Mouse (Mus musculus): Measurements from ENCODE around the gene Alox8. TPM values are rescaled to one million over a fixed set of nuclear protein-coding genes. Genes with fewer than 3 reads are reported as not detected.

Alox8 gene
- polyA plus RNA-seq, 1 experiment from 2014 or later, result 0.43 TPM

DNA sequence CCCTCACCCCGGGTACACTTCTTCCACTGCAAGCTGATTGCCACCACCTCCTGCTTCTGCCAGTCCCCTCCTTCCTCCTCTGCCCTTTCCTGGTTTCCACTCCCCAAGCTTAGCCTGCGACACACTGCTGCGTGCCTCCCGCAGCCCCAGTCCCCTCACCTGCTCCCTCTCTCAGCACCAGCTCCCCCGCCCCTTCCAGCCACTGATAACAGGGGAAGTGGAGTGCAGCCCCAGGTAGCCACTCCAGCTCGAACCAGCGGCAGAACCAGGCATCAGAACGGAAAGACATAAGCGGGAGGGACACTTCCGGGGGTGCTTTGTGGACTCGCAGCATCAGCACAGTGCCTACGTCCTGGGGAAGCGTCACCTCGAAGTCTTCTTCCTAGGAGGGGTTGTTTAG lies 449 bp downstream of the Alox8 start:
- 4% methylated on average over 14 of the region's 14 CpGs for WGBS
- H3K9ac ChIP-seq (replicated peaks; ENCODE audit: low read depth, low read length), result no peak overlapping the region; the same call in 1 of the 2 replicates
- no peak for ATAC-seq (ENCODE audit: low read depth)
- peak overlapping the region; percentile 33; the same call in 1 of the 2 replicates for H3K4me2 ChIP-seq (ENCODE audit: low read depth, low read length)
- no peaks in the 10 kb centered on the region for H3K9me3 ChIP-seq (ENCODE audit: control insufficient read depth, low read length)
- peaks cover 12% of the 10 kb centered on the region for H3K27me3 ChIP-seq (ENCODE audit: control insufficient read depth, insufficient read depth, low read length)
- no peaks in the 10 kb centered on the region for H3K4me1 ChIP-seq (ENCODE audit: control insufficient read depth, insufficient read depth, low read length)
- H3K4me3 ChIP-seq (ENCODE audit: low read depth, low read length), result peak overlapping the region; percentile 12; the same call in 1 of the 2 replicates
- no peaks in the 10 kb centered on the region for H3K36me3 ChIP-seq (ENCODE audit: control insufficient read depth, insufficient read depth, low read length)
- no peak overlapping the region for H3K27ac ChIP-seq (ENCODE audit: low read depth, low read length)

- Histone ChIP-seq H3K4me3 (ENCODE audit: low read depth, low read length) (no peak overlapping the region; the same call in 1 of the 2 replicates), H3K4me2 (ENCODE audit: low read depth, low read length) (peak overlapping the region; percentile 33; the same call in 1 of the 2 replicates), H3K9me3 (ENCODE audit: control insufficient read depth, low read length) (no peaks in the 10 kb centered on the region), H3K27me3 (ENCODE audit: control insufficient read depth, insufficient read depth, low read length) (peaks cover 12% of the 10 kb centered on the region), H3K4me1 (ENCODE audit: control insufficient read depth, insufficient read depth, low read length) (no peaks in the 10 kb centered on the region), H3K36me3 (ENCODE audit: control insufficient read depth, insufficient read depth, low read length) (no peaks in the 10 kb centered on the region), H3K9ac (replicated peaks; ENCODE audit: low read depth, low read length) (no peak overlapping the region), H3K27ac (ENCODE audit: low read depth, low read length) (no peak overlapping the region)
- 5% methylated on average over 5 of the region's 5 CpGs for WGBS
- no peak for ATAC-seq (ENCODE audit: low read depth)
Measured at GRCm38 (mm10) chr11:69196766-69197165, 877 bp downstream of the Alox8 start.

DNA sequence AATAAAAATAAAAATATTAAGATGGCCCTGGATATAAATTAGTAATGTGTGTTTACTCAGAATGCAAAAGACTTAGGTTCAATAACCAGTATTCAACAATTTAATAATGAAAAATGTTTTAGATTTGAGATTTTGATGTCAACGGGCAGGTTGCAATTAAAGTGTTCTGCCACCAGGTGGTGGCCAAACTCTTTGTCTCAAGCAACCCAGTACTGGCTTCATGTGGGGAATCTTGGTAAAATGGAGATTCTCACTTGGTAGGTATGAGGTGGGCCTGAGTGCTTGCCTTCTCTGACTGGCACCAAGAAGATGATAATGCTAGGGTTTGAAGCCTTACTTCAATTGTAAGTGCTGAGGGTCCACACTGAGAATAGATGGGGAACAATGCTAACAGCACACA lies 4.8 kb downstream of the Alox8 start:
- 0 out of 2 replicates have a peak, but pooled peaks have one; percentile 44 for ATAC-seq (ENCODE audit: low read depth)
- 2% methylated on average over 1 of the region's 1 CpGs for WGBS

DNA sequence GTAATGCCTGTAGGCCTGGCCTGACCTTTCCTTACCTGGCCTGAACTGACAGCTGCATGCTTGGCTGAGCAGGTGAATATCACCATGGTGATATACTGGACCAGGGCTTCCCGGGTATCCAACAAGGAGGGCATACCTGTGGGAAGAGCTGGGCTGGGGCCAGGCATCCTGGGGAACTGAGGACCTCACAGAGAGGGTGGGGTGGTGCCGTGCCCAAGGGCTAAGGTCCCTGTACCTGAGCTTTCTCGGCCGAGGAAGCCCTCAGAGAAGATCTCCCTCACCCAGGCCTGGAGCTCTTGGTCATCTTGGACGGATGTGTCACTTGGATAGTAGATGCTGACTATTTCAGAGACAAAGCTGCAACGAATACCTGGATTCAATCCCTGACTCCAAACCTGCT lies 11.7 kb downstream of the Alox8 start:
- Histone ChIP-seq H3K27ac (ENCODE audit: low read depth, low read length) (no peak overlapping the region), H3K36me3 (ENCODE audit: control insufficient read depth, insufficient read depth, low read length) (no peaks in the 10 kb centered on the region), H3K4me3 (ENCODE audit: low read depth, low read length) (no peak overlapping the region), H3K27me3 (ENCODE audit: control insufficient read depth, insufficient read depth, low read length) (no peaks in the 10 kb centered on the region), H3K4me1 (ENCODE audit: control insufficient read depth, insufficient read depth, low read length) (no peaks in the 10 kb centered on the region), H3K9ac (replicated peaks; ENCODE audit: low read depth, low read length) (no peak overlapping the region), H3K9me3 (ENCODE audit: control insufficient read depth, low read length) (no peaks in the 10 kb centered on the region), H3K4me2 (ENCODE audit: low read depth, low read length) (no peak overlapping the region)
- 87% methylated on average over 6 of the region's 6 CpGs for WGBS
- ATAC-seq (ENCODE audit: low read depth), result no peak

More for the DNA sequence above, 4.8 kb downstream of the Alox8 start:
- no peaks in the 10 kb centered on the region for H3K36me3 ChIP-seq (ENCODE audit: control insufficient read depth, insufficient read depth, low read length)
- no peak overlapping the region for H3K9ac ChIP-seq (replicated peaks; ENCODE audit: low read depth, low read length)
- H3K4me1 ChIP-seq (ENCODE audit: control insufficient read depth, insufficient read depth, low read length), result no peaks in the 10 kb centered on the region
- H3K27ac ChIP-seq (ENCODE audit: low read depth, low read length), result no peak overlapping the region
- no peak overlapping the region for H3K4me3 ChIP-seq (ENCODE audit: low read depth, low read length)
- H3K9me3 ChIP-seq (ENCODE audit: control insufficient read depth, low read length), result no peaks in the 10 kb centered on the region
- H3K4me2 ChIP-seq (ENCODE audit: low read depth, low read length), result no peak overlapping the region
- peaks cover 9% of the 10 kb centered on the region for H3K27me3 ChIP-seq (ENCODE audit: control insufficient read depth, insufficient read depth, low read length)

GRCm38 (mm10) chr11:69185031-69185430 lies 12.6 kb downstream of the Alox8 start:
- 71% methylated on average over 5 of the region's 5 CpGs for WGBS
- H3K4me3 ChIP-seq (ENCODE audit: low read depth, low read length), result no peak overlapping the region
- no peaks in the 10 kb centered on the region for H3K4me1 ChIP-seq (ENCODE audit: control insufficient read depth, insufficient read depth, low read length)
- no peaks in the 10 kb centered on the region for H3K36me3 ChIP-seq (ENCODE audit: control insufficient read depth, insufficient read depth, low read length)
- H3K4me2 ChIP-seq (ENCODE audit: low read depth, low read length), result no peak overlapping the region
- no peaks in the 10 kb centered on the region for H3K9me3 ChIP-seq (ENCODE audit: control insufficient read depth, low read length)
- no peak overlapping the region for H3K9ac ChIP-seq (replicated peaks; ENCODE audit: low read depth, low read length)
- H3K27me3 ChIP-seq (ENCODE audit: control insufficient read depth, insufficient read depth, low read length), result no peaks in the 10 kb centered on the region
- no peak for ATAC-seq (ENCODE audit: low read depth)
- H3K27ac ChIP-seq (ENCODE audit: low read depth, low read length), result no peak overlapping the region

DNA sequence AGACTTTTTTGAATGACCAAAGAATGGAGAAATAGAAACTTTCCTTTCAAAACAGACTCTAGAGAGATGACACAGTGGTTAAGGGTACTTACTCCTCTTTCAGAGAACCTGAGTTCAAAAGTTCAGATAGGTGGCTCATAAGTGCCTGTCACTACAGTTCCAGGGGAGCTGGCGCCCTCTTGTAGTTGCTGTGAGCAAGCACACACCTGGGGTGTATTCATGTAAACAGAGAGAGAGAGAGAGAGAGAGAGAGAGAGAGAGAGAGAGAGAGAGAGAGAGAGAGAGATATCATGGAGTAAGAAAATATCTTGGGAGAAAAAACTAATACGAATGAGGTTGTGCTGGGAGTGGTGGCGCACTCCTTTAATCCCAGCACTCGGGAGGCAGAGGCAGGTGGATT lies 17.5 kb downstream of the Alox8 start:
- ATAC-seq (ENCODE audit: low read depth), result no peak
- Histone ChIP-seq H3K4me2 (ENCODE audit: low read depth, low read length) (no peak overlapping the region), H3K27me3 (ENCODE audit: control insufficient read depth, insufficient read depth, low read length) (no peaks in the 10 kb centered on the region), H3K4me3 (ENCODE audit: low read depth, low read length) (no peak overlapping the region), H3K36me3 (ENCODE audit: control insufficient read depth, insufficient read depth, low read length) (no peaks in the 10 kb centered on the region), H3K4me1 (ENCODE audit: control insufficient read depth, insufficient read depth, low read length) (no peaks in the 10 kb centered on the region), H3K9ac (replicated peaks; ENCODE audit: low read depth, low read length) (no peak overlapping the region), H3K27ac (ENCODE audit: low read depth, low read length) (no peak overlapping the region), H3K9me3 (ENCODE audit: control insufficient read depth, low read length) (no peaks in the 10 kb centered on the region)
- WGBS, result 87% methylated on average over 4 of the region's 4 CpGs

- H3K27ac ChIP-seq (ENCODE audit: low read depth, low read length), result no peak overlapping the region
- no peaks in the 10 kb centered on the region for H3K36me3 ChIP-seq (ENCODE audit: control insufficient read depth, insufficient read depth, low read length)
- no peak overlapping the region for H3K4me3 ChIP-seq (ENCODE audit: low read depth, low read length)
- WGBS, result 67% methylated on average over 3 of the region's 3 CpGs
- no peaks in the 10 kb centered on the region for H3K9me3 ChIP-seq (ENCODE audit: control insufficient read depth, low read length)
- no peak for ATAC-seq (ENCODE audit: low read depth)
- no peak overlapping the region for H3K9ac ChIP-seq (replicated peaks; ENCODE audit: low read depth, low read length)
- H3K27me3 ChIP-seq (ENCODE audit: control insufficient read depth, insufficient read depth, low read length), result no peaks in the 10 kb centered on the region
- no peak overlapping the region for H3K4me2 ChIP-seq (ENCODE audit: low read depth, low read length)
- no peaks in the 10 kb centered on the region for H3K4me1 ChIP-seq (ENCODE audit: control insufficient read depth, insufficient read depth, low read length)
Measured at GRCm38 (mm10) chr11:69179512-69179911, 18.1 kb downstream of the Alox8 start.

DNA sequence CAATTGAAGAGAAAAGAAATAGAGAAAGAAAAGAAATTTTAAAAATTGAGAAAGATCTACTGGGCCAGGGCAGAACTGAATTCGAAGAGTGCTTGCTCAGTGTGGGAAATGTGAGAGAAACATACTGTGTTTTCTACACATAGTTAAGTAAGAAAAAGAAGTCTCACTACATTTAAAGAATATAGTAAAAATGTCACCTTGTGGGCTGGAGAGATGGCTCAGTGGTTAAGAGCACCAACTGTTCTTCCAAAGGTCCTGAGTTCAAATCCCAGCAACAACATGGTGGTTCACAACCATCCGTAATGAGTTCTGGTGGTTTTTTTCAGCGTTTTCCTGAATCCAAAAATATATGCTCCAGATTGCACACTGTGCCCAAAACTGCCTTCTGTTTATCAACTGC lies 19.1 kb downstream of the Alox8 start:
- H3K4me2 ChIP-seq (ENCODE audit: low read depth, low read length), result no peak overlapping the region
- ATAC-seq (ENCODE audit: low read depth), result no peak
- 82% methylated on average over 3 of the region's 3 CpGs for WGBS
- no peaks in the 10 kb centered on the region for H3K9me3 ChIP-seq (ENCODE audit: control insufficient read depth, low read length)
- no peak overlapping the region for H3K27ac ChIP-seq (ENCODE audit: low read depth, low read length)
- H3K4me1 ChIP-seq (ENCODE audit: control insufficient read depth, insufficient read depth, low read length), result no peaks in the 10 kb centered on the region
- no peak overlapping the region for H3K4me3 ChIP-seq (ENCODE audit: low read depth, low read length)
- H3K9ac ChIP-seq (replicated peaks; ENCODE audit: low read depth, low read length), result no peak overlapping the region
- no peaks in the 10 kb centered on the region for H3K27me3 ChIP-seq (ENCODE audit: control insufficient read depth, insufficient read depth, low read length)
- H3K36me3 ChIP-seq (ENCODE audit: control insufficient read depth, insufficient read depth, low read length), result no peaks in the 10 kb centered on the region

DNA sequence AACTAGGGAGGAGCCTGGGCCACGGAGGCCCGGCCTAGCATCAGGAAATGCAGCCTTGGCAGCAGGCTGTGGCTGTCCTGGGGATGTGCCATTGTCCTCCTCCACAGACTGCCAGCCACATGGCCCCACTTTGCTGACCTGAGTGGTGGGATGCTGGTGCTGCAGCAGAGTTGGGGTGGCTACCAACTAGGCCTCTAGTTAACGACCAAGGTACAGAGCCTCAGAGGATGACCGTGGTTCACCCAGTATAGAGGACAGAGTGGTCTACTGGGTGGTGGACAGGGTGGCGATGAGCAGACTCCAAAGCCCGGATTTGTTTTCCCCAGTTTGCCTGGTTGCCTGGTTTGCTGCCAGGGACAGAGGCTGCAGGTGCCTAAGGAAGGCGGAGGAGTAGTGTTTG lies 22.9 kb downstream of the Alox8 start:
- ATAC-seq (ENCODE audit: low read depth), result no peak
- Histone ChIP-seq H3K27ac (ENCODE audit: low read depth, low read length) (no peak overlapping the region), H3K27me3 (ENCODE audit: control insufficient read depth, insufficient read depth, low read length) (no peaks in the 10 kb centered on the region), H3K9me3 (ENCODE audit: control insufficient read depth, low read length) (no peaks in the 10 kb centered on the region), H3K36me3 (ENCODE audit: control insufficient read depth, insufficient read depth, low read length) (no peaks in the 10 kb centered on the region), H3K4me1 (ENCODE audit: control insufficient read depth, insufficient read depth, low read length) (no peaks in the 10 kb centered on the region), H3K4me2 (ENCODE audit: low read depth, low read length) (no peak overlapping the region), H3K9ac (replicated peaks; ENCODE audit: low read depth, low read length) (no peak overlapping the region), H3K4me3 (ENCODE audit: low read depth, low read length) (no peak overlapping the region)
- WGBS, result 84% methylated on average over 7 of the region's 7 CpGs

Measured in neural tube, embryonic 14.5 days (tissue).